Mouse (Mus musculus): Measurements from ENCODE around the gene Samd10. TPM values are rescaled to one million over a fixed set of nuclear protein-coding genes. Genes with fewer than 3 reads are reported as not detected.

The Samd10 gene
- total and polyA plus RNA-seq, 2 experiments from 2014 or later = 7.7 to 8.0 TPM

DNA sequence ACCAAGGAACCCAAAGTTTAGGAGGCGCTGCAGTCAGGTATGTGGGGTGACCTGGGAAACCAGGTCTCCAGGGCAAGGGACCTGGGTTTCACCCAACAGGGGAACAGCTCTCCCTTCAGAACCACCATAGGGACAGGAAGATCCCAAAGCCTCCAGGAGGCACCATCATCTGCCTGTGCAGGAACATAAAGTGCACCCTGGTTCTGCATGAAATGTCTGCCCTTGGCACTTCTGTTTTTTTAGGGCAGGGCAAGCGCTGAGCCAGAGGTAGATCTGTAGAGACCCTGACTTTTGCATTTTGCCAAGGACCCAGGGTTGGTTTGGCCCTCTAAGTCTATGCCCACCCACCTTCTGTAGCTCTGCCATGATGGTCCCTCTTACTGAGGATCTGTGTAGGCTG, 16.7 kb downstream of the Samd10 start:
- DNase-seq (ENCODE audit: low spot score) = no peak
- Histone ChIP-seq H3K27ac (ENCODE audit: low read depth) (peak overlapping the region; percentile 92; the same call in 1 of the 2 replicates), H3K9ac (replicated peaks; ENCODE audit: low read depth, low read length) (no peak overlapping the region)

DNA sequence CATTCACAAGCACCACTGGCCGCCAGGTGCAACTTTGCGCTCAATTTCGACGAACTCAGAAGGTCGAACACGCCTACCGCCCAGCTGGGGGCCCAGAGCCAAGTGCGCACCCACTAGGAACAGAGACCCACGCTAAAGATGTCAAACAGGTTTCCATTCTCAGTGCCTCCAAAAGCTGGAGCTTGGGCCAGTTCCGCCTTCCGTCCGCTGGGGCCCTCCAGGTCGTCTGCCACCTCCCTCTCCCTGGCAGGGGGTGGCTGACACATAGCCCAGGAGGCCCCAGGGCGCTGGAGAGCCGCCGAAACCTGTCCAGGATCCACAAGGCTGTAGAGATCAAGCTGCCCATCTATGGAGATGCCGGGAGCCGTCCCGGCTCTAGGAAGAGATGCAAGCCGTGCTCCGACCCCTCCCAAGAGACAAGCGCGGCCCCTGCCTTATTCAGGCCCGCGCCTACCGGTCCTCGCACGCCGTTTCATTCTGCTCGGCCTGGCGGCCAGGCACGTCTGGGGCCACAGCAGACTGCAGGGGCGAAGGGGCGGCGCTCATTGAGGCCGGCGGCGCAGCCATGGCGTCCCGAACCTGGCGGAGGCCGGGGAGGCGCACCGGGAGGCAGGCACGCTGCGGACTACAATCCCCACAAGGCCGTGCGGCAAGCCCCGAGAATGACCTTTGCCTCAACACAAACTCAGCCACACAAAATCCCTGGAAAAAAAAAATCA, 17.5 kb downstream of the Samd10 start:
- under 1% methylated on average over 49 of the region's 49 CpGs for WGBS
- H3K9me3 ChIP-seq (replicated peaks; ENCODE audit: control insufficient read depth, low read length) = no peaks in the 10 kb centered on the region
- peaks cover 28% of the 10 kb centered on the region for H3K36me3 ChIP-seq (replicated peaks; ENCODE audit: control insufficient read depth, insufficient read depth, low read length)
- H3K4me3 ChIP-seq (ENCODE audit: low read depth, low read length) = peak overlapping the region; percentile 83
- TF ChIP-seq EP300 (IDR thresholded peaks at IDR 0.05; ENCODE audit: low read depth) (no peak), CTCF (IDR thresholded peaks at IDR 0.05; ENCODE audit: low read depth) (no peak)
- peak overlapping the region; percentile 76 for H3K9ac ChIP-seq (replicated peaks; ENCODE audit: low read depth, low read length)
- H3K27ac ChIP-seq (ENCODE audit: low read depth) = peak overlapping the region; percentile 92
- peaks cover 33% of the 10 kb centered on the region for H3K4me1 ChIP-seq (ENCODE audit: control insufficient read depth, insufficient read depth)
- DNase-seq (ENCODE audit: low spot score) = peak; percentile 72
- no peaks in the 10 kb centered on the region for H3K27me3 ChIP-seq (ENCODE audit: control insufficient read depth, insufficient read depth, low read length)
- ATAC-seq (ENCODE audit: insufficient read depth, low read depth) = peak; percentile 79
- H3K4me2 ChIP-seq (ENCODE audit: low read depth, low read length) = peak overlapping the region; percentile 93

More for the DNA sequence above, 16.7 kb downstream of the Samd10 start:
- 90% methylated on average over 2 of the region's 2 CpGs for WGBS
- Histone ChIP-seq H3K4me3 (ENCODE audit: low read depth, low read length) (no peak overlapping the region), H3K4me1 (ENCODE audit: control insufficient read depth, insufficient read depth) (peaks cover 33% of the 10 kb centered on the region), H3K27me3 (ENCODE audit: control insufficient read depth, insufficient read depth, low read length) (no peaks in the 10 kb centered on the region), H3K9me3 (replicated peaks; ENCODE audit: control insufficient read depth, low read length) (no peaks in the 10 kb centered on the region), H3K36me3 (replicated peaks; ENCODE audit: control insufficient read depth, insufficient read depth, low read length) (peaks cover 34% of the 10 kb centered on the region), H3K4me2 (ENCODE audit: low read depth, low read length) (peak overlapping the region; percentile 93; the same call in 1 of the 2 replicates)
- no peak for TF ChIP-seq CTCF (IDR thresholded peaks at IDR 0.05; ENCODE audit: low read depth)
- no peak for ATAC-seq (ENCODE audit: insufficient read depth, low read depth)

DNA sequence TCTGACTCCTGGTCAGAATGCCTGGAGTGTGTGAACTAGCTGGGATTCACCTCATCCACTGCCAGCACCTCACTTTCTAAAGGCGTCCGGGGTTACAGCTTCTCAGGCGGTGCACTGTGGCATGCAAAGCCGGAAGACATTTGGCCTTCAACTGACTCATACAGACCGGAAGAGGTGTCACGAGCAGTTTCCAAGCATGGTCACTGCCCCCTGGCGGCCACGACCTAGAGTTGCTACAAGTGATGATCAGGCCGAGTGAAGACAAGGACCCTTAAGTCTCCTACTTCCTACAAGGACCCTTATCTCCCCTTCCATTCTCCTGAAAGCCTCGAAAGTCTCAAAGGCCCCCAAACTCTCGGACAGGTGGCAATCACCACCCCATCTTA, 18.0 kb downstream of the Samd10 start:
- H3K4me3 ChIP-seq (ENCODE audit: low read depth, low read length) = peak overlapping the region; percentile 83
- H3K27ac ChIP-seq (ENCODE audit: low read depth) = peak overlapping the region; percentile 92
- WGBS = 1% methylated on average over 11 of the region's 11 CpGs
- H3K4me2 ChIP-seq (ENCODE audit: low read depth, low read length) = peak overlapping the region; percentile 93
- no peaks in the 10 kb centered on the region for H3K9me3 ChIP-seq (replicated peaks; ENCODE audit: control insufficient read depth, low read length)
- H3K9ac ChIP-seq (replicated peaks; ENCODE audit: low read depth, low read length) = peak overlapping the region; percentile 76
- peak; percentile 96 for DNase-seq (ENCODE audit: low spot score)
- peak; percentile 91 for TF ChIP-seq CTCF (IDR thresholded peaks at IDR 0.05; ENCODE audit: low read depth)
- TF ChIP-seq EP300 (IDR thresholded peaks at IDR 0.05; ENCODE audit: low read depth) = no peak
- no peaks in the 10 kb centered on the region for H3K27me3 ChIP-seq (ENCODE audit: control insufficient read depth, insufficient read depth, low read length)
- H3K4me1 ChIP-seq (ENCODE audit: control insufficient read depth, insufficient read depth) = peaks cover 33% of the 10 kb centered on the region
- peaks cover 22% of the 10 kb centered on the region for H3K36me3 ChIP-seq (replicated peaks; ENCODE audit: control insufficient read depth, insufficient read depth, low read length)
- ATAC-seq (ENCODE audit: insufficient read depth, low read depth) = peak; percentile 85

DNA sequence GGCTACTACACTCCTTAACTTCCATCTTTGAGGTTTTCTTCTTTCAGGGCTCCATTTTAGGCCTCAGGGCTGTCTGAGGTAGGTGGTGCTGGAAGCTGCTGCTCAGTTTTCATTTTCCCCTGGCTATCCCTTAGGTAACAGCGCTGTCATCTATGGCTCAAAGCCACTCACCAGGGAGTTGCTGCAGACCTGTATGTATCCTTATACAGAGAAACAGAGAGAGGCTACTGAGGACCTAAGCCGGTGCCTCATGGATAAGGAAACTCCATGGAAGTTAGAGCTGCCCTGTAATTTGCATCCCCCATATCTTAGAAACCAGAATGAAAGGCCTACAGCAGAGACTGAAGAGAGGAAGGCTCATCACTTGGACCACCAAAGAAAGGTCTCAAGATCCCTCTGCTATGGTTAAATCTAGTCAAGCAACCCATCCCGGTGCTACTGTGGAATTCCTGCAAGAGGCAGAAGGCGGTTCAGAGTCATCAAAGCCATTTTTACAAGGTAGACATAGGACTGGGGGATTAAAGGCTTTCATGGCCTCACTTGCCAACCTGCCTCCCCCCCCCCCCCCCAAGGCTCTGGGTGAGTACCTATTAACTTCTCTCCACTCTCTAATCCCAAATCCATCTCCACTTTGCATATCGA, 18.8 kb downstream of the Samd10 start:
- TF ChIP-seq CTCF (IDR thresholded peaks at IDR 0.05; ENCODE audit: low read depth) = no peak
- TF ChIP-seq EP300 (IDR thresholded peaks at IDR 0.05; ENCODE audit: low read depth) = 0 out of 2 replicates have a peak, but pooled peaks have one; percentile 10
- Histone ChIP-seq H3K4me1 (ENCODE audit: control insufficient read depth, insufficient read depth) (peaks cover 33% of the 10 kb centered on the region), H3K9ac (replicated peaks; ENCODE audit: low read depth, low read length) (peak overlapping the region; percentile 76), H3K27ac (ENCODE audit: low read depth) (peak overlapping the region; percentile 92), H3K36me3 (replicated peaks; ENCODE audit: control insufficient read depth, insufficient read depth, low read length) (peaks cover 15% of the 10 kb centered on the region), H3K4me3 (ENCODE audit: low read depth, low read length) (peak overlapping the region; percentile 83), H3K4me2 (ENCODE audit: low read depth, low read length) (peak overlapping the region; percentile 93), H3K27me3 (ENCODE audit: control insufficient read depth, insufficient read depth, low read length) (no peaks in the 10 kb centered on the region), H3K9me3 (replicated peaks; ENCODE audit: control insufficient read depth, low read length) (no peaks in the 10 kb centered on the region)
- ATAC-seq (ENCODE audit: insufficient read depth, low read depth) (no peak), DNase-seq (ENCODE audit: low spot score) (no peak)
- 60% methylated on average over 5 of the region's 5 CpGs for WGBS

DNA sequence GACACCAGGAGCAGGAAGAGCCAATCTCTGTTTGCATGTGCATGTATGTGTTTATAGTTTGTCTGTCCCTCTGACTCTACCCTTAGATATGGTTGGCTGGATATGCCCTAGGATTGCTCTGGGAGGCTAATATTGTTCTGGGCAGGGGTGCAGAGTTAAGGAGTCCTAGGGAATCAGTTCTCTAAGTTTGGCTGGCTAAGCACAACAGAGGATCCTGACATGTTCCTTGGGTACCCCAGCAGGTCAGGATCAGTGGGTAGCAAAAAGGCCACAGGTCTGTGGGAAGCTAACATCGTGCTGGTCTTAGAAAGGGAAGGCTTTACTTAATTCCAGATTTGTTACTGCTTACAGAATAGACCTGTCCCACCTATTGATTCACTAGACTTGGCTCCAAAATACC, 19.3 kb downstream of the Samd10 start:
- ATAC-seq (ENCODE audit: insufficient read depth, low read depth) (no peak), DNase-seq (ENCODE audit: low spot score) (no peak)
- Histone ChIP-seq H3K4me1 (ENCODE audit: control insufficient read depth, insufficient read depth) (peaks cover 33% of the 10 kb centered on the region), H3K4me3 (ENCODE audit: low read depth, low read length) (no peak overlapping the region), H3K4me2 (ENCODE audit: low read depth, low read length) (no peak overlapping the region), H3K36me3 (replicated peaks; ENCODE audit: control insufficient read depth, insufficient read depth, low read length) (peaks cover 14% of the 10 kb centered on the region), H3K9me3 (replicated peaks; ENCODE audit: control insufficient read depth, low read length) (no peaks in the 10 kb centered on the region), H3K27ac (ENCODE audit: low read depth) (0 out of 2 replicates have a peak overlapping the region, but pooled peaks have one; percentile 26), H3K9ac (replicated peaks; ENCODE audit: low read depth, low read length) (no peak overlapping the region), H3K27me3 (ENCODE audit: control insufficient read depth, insufficient read depth, low read length) (no peaks in the 10 kb centered on the region)
- no peak for TF ChIP-seq EP300 (IDR thresholded peaks at IDR 0.05; ENCODE audit: low read depth)
- no peak for TF ChIP-seq CTCF (IDR thresholded peaks at IDR 0.05; ENCODE audit: low read depth)
- WGBS = 96% methylated on average over 1 of the region's 1 CpGs
